Mouse (Mus musculus): ENCODE measurements at regions not wholly inside any gene's neighbourhood (a gene's known extent, or its start where the extent isn't known, plus 50 kb on each side); places are given as distances from the start of the nearest gene placed in this dataset.
A peak's percentile ranks its signal among the peaks of the same experiment; 100 is the strongest.

DNA sequence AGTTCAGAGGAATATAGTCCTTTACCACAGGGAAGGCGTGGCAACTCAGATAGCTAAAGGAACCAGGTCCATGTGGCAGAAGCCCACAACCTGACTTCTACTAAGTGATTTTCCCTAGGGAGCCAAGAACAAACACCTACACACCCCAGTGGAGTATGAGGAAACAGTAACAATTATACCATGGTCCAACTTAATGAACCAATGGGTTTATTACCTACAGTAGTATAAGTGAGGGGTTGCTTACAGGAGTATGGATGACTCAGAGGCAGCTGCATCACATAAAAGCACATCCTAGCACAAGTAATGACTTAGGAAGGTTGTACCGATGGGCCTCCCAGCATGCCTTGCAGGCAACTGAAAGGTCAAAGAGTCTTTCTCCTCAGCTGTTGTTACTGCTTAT is 98.7 kb upstream of the Cul1 start:
- intact Hi-C loops (cut with DNase I): no loop called here
- no peak for DNase-seq (ENCODE audit: low spot score in 2 of 2)

DNA sequence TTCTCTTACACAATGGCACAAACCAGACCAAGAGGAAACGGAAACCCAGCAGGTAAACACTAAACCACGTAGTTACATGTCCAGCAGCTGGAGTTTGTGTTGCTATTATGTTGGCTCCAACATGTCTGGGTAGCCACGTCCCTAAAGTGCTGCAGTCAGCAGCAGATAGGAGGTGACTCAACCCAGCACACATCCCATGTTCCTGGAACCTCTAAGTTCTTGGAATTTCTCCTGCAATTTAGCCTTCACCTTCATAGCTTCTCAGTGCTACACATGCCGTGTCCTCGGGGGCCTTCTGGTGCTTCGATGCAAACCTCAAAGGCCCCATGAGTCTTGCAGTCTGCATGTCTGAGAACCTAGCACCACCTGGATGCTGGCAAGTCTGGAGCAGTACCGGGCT is 97.7 kb upstream of the Cul1 start:
- no peak for DNase-seq (ENCODE audit: low spot score in 2 of 2)
- intact Hi-C loops (cut with DNase I): no loop called here

DNA sequence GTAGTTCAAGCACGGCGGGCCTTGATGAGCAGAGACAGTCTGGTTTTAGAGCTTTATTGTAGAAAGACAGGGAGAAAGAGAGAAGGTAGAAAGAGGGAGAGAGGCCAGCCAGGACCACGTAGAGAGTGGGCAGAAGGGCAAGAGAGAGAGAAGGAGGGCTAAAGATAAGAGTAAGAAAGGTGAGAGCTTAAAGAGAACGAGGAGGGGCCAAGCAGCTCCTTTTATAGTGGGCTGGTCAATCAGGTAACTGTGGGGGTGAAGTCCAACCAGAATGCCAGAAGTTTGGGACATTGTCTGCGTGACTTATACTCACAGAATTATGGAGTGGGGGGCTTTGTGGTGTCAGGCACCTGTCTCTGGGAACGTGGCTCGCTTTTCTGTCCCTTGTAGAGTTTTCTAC is 96.7 kb upstream of the Cul1 start:
- DNase-seq (ENCODE audit: low spot score in 2 of 2): no peak
- intact Hi-C loops (cut with DNase I): no loop called here

DNA sequence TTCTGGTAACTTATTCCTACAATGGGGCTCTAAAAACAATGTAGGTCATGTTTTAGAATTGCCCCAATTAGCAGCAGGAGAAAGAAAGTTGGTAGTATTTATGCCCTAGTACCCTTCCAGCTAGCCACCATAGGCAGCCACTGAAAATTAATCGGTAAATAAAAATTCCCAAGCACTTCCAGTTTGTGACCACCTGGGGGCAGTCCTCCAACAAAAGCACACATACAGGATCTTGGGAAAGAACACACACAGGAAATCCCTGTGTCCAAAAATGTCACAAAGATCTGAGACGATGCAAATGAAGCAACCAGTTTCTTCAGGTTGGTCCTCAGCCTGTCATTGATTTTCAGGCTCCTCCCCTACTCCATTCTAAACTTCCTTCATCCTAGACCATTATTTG is 94.5 kb upstream of the Cul1 start:
- intact Hi-C loops (cut with DNase I): loop anchor here (2.0 kb wide), 1 partner anchor 92 kb away; no protein-coding TSS in a partner anchor
- peak; percentile 11 to 28 for DNase-seq (ENCODE audit: low spot score in 2 of 2)

DNA sequence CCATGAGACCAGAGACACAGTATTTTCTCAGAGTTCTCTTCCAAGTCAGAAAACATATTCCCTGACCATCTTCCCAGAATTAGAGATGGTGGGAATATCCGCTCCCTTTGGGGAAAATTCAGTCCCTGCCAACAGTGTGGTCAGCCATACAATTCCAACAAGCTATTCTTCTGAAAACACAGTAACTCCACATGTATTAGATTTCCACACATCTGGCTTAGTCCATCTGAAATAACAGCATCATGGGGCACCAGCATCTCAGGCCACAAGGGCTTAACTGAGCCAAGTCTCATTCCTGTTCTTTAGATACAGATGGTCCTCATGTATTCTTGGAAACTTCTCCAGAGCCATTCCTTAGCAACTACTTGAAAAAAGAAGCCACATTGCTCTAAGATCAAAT is 89.2 kb upstream of the Cul1 start:
- no peak for DNase-seq (ENCODE audit: low spot score in 2 of 2)
- intact Hi-C loops (cut with DNase I): no loop called here

DNA sequence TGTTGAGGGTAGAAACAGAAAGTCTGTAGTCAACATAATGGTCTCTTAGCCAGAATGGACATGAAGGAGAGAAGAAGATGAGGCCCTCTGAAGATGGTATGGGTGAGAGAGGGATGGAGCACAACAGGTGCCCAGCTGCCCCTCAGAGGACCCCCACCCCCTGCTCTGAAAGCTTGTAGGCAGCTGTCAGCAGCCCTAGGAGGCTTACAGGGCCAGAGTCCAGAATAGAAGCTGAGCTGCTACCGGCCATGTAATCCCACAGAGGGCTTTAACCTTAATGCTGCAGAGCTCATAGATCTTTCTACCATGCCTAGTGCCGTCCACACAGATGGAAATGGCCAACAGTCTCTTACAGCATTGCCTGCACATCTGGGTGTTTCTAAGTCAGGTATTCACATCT is 88.6 kb upstream of the Cul1 start:
- intact Hi-C loops (cut with DNase I): no loop called here
- DNase-seq (ENCODE audit: low spot score in 2 of 2): no peak

DNA sequence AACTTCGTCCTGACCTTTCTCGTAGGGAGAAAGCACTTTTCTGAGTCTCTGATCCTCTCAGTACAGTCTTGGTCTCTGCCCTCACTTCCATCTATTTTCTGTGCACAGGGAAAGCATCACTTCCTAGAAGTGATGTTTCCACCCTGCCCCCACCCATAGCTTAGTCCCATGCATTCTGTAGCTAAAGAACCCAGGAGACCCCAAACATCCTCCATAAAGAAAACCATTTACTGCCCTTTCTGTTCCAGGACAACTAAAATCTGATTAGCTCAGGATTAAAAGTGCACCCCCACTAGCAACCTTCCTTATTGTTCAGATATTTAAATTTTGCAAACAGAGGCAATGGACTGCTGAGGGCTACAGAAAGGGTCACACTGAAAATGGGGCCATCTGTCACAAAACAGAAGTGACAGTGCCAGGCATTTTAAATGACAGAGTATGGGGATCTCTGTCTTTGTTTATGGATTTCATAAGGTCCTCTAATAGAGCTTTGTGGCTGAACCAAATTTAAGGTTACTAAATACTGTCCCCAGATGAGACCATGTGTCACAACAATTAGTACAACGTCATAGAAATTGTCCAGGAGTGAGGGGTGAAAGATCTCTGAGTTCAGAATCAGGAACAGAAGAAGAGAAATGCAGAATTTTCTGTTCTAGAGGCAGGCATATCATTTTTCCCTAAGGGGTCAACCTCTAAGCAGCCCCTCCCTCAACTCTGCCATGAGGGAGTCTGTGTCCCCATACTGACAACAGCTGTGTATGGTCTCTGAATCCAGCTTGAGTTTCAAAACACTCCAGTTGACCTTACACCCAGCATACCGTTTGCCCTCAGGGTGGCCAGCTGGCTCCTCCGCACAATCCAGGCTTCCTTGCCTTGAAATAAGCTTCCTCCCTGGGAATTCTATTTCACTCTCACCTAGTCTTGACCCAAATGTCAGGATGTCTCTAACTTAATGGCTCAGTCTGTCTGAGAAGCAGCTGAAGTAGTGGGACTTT is 87.2 kb upstream of the Cul1 start:
- intact Hi-C loops (cut with DNase I): no loop called here
- no peak for DNase-seq (ENCODE audit: low spot score in 2 of 2)

DNA sequence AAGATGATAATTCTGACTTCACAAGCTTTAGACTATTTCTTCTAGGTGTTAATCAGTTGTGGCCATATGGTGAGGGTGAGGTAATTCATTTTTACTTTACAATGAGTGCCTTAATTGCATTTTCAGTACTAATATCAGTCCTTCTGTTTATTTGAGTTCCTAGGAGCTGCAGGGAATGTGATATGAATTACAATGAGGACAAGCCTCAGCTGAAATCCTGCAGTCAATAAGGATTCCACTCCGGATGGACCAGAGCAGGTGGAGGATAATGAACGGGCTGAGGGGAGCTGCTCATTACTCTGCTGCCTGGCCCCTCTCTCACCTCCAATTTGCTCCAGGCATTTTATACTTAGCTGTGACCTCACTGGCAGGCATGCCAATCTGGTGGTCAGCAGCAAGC is 85.7 kb upstream of the Cul1 start:
- intact Hi-C loops (cut with DNase I): no loop called here
- DNase-seq (ENCODE audit: low spot score in 2 of 2): no peak

DNA sequence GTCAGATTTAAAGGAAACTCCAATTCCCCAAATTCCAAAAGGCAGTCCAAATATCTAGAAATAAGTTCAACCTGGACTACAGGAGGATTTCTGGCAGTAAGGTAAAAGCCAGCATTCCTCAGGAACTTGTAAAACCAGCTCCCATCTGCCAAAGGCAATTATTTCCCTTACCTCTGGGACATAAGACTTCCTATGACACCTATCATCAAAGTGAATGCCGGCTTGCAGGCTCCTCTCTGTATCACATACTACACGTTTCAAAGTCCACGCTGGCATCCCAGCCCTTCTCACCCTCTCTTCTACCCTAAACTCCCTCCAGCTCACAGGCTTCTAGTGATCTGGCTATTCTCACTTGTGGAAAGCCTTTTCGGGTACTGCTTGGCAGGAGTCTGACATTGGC is 77.5 kb upstream of the Cul1 start:
- intact Hi-C loops (cut with DNase I): no loop called here
- no peak for DNase-seq (ENCODE audit: low spot score in 2 of 2)

DNA sequence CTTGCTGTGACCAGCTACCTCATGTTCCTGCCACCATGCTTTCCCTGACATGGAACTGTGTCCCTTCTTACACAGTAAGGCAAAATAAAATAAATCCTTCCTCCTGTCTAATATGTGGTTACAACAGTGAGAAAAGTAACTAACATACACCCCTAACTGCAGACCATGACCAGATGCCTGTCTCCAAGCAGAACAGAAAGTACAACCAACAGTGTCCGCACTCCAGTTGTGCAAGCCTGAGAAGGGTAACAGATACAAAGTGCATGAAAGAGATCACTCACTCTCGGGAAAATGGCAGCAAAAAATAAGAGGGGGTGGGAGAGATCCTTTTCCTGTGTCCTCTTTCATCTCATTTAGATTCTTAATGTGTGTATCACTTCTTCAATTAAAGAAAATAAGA is 71.7 kb upstream of the Cul1 start:
- DNase-seq (ENCODE audit: low spot score in 2 of 2): no peak
- intact Hi-C loops (cut with DNase I): no loop called here

DNA sequence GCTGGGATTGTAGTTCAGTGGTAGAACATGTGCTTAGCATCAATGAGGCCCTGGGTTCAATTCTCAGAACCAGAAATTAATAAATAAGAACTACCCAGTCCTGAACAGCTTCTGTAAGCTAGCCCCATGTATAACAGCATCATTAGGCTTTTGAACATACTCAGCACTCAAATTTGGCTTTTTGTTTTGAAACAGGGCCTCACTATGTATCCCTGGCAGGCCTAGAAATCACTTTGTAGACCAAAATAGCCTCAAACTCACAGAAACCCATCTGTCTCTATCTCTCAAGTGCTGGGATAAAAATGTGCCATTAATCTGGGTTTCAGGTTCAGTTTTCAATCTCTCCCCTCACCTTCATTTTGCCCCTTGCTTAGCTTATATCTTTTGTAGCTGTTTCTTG is 66.6 kb upstream of the Cul1 start:
- intact Hi-C loops (cut with DNase I): no loop called here
- no peak for DNase-seq (ENCODE audit: low spot score in 2 of 2)

DNA sequence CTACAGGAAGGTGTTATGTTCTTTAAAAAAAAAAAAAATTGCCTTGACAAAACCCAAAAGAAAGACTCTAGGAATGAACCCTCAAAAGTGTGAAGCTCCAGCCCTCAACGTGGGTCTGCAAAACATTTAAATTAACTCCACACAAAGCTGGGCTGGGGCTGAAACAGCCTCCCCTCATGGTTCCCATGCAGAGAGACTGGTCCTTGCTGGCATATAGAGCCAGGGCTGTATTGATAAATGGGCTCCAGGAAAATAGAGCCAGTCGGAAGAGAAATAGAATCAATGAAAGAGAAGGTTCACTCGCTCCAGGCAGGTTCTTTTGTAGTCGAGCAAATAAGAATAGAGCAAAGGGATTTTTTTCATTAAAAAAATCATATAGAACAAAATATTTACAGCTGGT is 63.3 kb upstream of the Cul1 start:
- intact Hi-C loops (cut with DNase I): no loop called here
- no peak for DNase-seq (ENCODE audit: low spot score in 2 of 2)

DNA sequence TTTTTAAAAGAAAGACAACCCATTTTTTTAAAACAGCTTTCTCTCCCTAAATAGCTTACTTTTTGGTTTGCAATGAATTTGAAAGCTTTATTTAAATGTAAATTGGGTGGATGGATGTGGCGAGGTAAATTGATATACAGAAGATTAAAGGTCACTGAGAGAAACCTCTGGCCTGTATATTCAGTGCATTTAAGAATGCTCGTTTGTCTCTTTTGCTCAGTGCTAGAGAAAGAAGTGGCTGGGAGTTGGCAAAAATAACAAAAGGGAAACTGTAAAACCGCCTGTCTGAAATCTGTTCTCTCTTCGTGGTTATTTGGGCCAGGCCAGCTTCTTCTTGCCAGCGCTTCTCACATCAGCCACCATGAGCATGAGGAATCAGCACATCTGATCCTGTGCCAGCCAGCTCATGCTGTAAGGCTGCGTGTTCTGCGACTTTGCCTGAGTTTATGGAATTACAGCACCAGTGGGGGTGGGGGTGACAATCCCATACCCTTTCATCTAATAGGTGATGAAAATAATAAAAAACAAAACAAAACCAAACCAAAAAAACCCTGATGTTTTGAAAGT is 62.7 kb upstream of the Cul1 start:
- DNase-seq (ENCODE audit: low spot score in 2 of 2): peak; percentile 51 to 54
- intact Hi-C loops (cut with DNase I): no loop called here

DNA sequence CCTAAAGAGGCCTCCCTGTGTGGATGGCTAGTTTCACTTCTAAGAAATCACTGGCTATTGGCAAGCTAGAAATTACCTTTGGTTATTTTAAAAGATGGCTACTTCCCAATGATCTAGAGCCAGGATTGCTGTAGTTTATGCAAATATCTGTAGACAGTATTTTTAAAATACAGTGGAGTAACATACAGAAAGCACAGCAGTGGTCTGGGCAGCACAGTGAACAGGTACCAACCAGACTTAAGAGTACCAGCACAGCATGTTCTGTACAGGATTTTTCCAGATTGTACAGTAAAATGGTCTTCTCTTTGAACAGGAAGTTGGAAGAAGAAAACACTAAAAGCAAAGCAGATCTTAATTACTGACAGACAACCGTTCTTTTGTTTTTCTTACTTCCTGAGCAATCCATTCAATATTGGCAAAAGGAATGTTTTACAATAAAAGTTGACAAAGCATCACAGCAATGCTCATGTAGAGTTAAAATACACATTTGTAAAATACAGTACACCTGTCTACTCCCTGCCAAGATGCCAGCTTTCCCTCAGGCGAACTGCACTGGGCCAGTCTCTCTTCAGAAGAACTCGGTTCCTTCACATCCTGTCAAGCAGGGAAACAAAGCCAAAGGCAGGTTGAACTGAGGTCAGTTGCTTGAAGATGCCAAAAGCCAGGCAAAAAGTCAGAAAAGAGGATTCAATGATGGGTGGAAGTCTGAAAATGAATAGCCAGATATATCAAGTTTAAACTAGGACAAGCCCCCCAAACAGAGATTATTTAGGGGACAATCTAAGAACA is 62.0 kb upstream of the Cul1 start:
- intact Hi-C loops (cut with DNase I): no loop called here
- DNase-seq (ENCODE audit: low spot score in 2 of 2): no peak

DNA sequence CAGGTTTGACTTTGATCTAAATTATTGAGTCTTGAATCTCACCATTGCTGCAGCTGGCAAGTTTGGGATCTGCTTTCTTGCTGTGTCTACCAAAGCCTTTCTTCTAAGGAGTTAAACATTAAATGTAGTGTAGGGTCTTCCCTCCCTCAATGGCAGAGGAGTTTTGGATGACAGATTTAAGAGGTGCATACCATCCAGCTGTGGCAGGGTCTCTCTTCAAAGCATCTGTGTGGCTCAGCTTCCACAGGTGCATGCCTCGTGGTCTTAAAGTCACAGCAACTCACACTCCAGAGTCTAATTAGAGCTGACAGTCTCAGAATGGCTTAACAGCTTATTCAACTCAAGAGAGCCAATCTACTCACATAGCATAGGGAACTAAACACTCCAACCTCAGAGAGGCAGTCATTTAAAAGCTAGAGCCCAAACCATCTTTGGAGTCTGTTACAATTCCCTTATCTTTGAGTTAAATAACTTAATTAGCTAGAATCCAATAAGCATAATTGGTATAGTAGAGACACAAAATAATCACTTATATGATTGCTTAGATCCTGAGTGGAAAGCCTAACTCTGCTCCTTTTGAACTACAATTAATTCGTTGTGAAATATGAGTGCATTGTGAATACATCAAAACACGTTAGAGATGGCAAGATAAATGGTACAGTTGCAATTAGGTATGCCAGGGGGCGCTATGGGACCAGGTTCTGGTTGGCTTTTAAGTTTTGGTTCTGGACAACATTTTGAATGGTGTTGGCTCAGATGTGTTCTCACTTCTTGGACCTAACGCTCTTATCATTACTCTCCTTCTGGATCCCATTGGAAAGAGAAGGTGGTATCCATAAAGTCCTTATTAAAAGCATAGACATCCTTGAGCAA is 57.5 kb upstream of the Cul1 start:
- DNase-seq (ENCODE audit: low spot score in 2 of 2): no peak
- intact Hi-C loops (cut with DNase I): no loop called here
